Mouse (Mus musculus) liver, embryonic 16.5 days (tissue): ENCODE data around the gene Fam78a. TPM values are rescaled to one million over a fixed set of nuclear protein-coding genes. Genes with fewer than 3 reads are reported as not detected.

Source experiments
- ATAC-seq: fragments of 200-750 bp; cut with Nextera tagmentation; 2 replicates; pipeline ENCODE4 v1.8.0; 2017; ENCODE audit warnings: low read depth, mild to moderate bottlenecking, moderate number of reproducible peaks, moderate library complexity
- H3K27ac ChIP-seq: fragments of 300-500 bp; sonication (generic); 2 replicates; pipeline ENCODE4 v1.5.1; 2014; ENCODE audit warnings: mild to moderate bottlenecking, low read length
- H3K27me3 ChIP-seq: fragments of 300-500 bp; sonication (generic); 2 replicates; pipeline ENCODE4 v1.6.1; 2014; ENCODE audit warnings: low read depth, low read length, mixed read lengths; ENCODE audit not compliant: control insufficient read depth, insufficient read depth
- H3K36me3 ChIP-seq: fragments of 300-500 bp; sonication (generic); 2 replicates; pipeline ENCODE4 v1.6.1; 2014; ENCODE audit warnings: mild to moderate bottlenecking; ENCODE audit not compliant: control insufficient read depth, insufficient read depth
- H3K4me1 ChIP-seq: fragments of 300-500 bp; sonication (generic); 2 replicates; pipeline ENCODE4 v1.6.1; 2014; ENCODE audit warnings: low read depth, low read length, mixed read lengths; ENCODE audit not compliant: control insufficient read depth
- H3K4me2 ChIP-seq: fragments of 300-500 bp; sonication (generic); 2 replicates; pipeline ENCODE4 v1.6.1; 2014; ENCODE audit warnings: low read depth, low read length, mixed read lengths
- H3K4me3 ChIP-seq: fragments of 300-500 bp; sonication (generic); 2 replicates; pipeline ENCODE4 v1.5.1; 2014; ENCODE audit warnings: low read depth, mild to moderate bottlenecking, low read length
- H3K9ac ChIP-seq: fragments of 300-500 bp; sonication (generic); 2 replicates; pipeline ENCODE4 v1.6.1; 2014; ENCODE audit warnings: low read depth, low read length
- H3K9me3 ChIP-seq: fragments of 300-500 bp; sonication (generic); replicated peaks from 2 replicates; pipeline ENCODE4 v1.6.1; 2016; ENCODE audit warnings: low read length; ENCODE audit not compliant: control insufficient read depth
- WGBS: fragments of 180-500 bp; shearing (Covaris S2); extraction: QIAGEN DNeasy Blood & Tissue Kit; methylation state at CpG from one replicate; pipeline ENCODE4 v1.1.7; 2014; ENCODE audit not compliant: insufficient replicate concordance; 5-methylcytosine and 5-hydroxymethylcytosine counted together
- polyA plus RNA-seq: library from polyadenylated mRNA; unstranded; fragments of >200 nt; fragmentation: Nextera tagmentation; extraction: Ambion mirVana; gene quantifications from 2 replicates; pipeline ENCODE4 v1.2.1, GENCODE M21; 2015

Fam78a gene
- polyA plus RNA-seq = 6.5 and 7.0 TPM in 2 replicates

GRCm38 (mm10) chr2:32084111-32084871, at the start of gene Fam78a:
TSS of gene Fam78a (minus strand) at chr2:32084857.
- Histone ChIP-seq H3K4me3 (peak within 1 kb of the TSS; percentile 86), H3K4me2 (peak within 1 kb of the TSS; percentile 100), H3K9ac (peak within 1 kb of the TSS; percentile 91), H3K27ac (peak within 1 kb of the TSS; percentile 97), H3K4me1 (peaks cover 50% of the 10 kb centered on the region), H3K36me3 (no peaks in the 10 kb centered on the region), H3K9me3 (no peaks in the 10 kb centered on the region), H3K27me3 (peaks cover 26% of the 10 kb centered on the region)
- WGBS = 0% methylated on average over 68 of the region's 68 CpGs
- ATAC-seq = peak; percentile 62

- Histone ChIP-seq H3K27me3 (no peaks in the 10 kb centered on the region), H3K4me1 (peaks cover 56% of the 10 kb centered on the region), H3K9ac (no peak overlapping the region), H3K9me3 (no peaks in the 10 kb centered on the region), H3K27ac (no peak overlapping the region), H3K36me3 (no peaks in the 10 kb centered on the region), H3K4me3 (no peak overlapping the region), H3K4me2 (no peak overlapping the region)
- WGBS = 4% methylated on average over 2 of the region's 2 CpGs
- ATAC-seq = no peak
These were observed 49.4 kb upstream of the Fam78a start for GRCm38 (mm10) chr2:32134039-32134438.

GRCm38 (mm10) chr2:32132567-32132992, 47.9 kb upstream of the Fam78a start:
- Histone ChIP-seq H3K27me3 (no peaks in the 10 kb centered on the region), H3K9ac (peak overlapping the region; percentile 59), H3K4me2 (peak overlapping the region; percentile 46), H3K9me3 (no peaks in the 10 kb centered on the region), H3K36me3 (no peaks in the 10 kb centered on the region), H3K27ac (peak overlapping the region; percentile 96), H3K4me3 (peak overlapping the region; percentile 27; the same call in 1 of the 2 replicates), H3K4me1 (peaks cover 56% of the 10 kb centered on the region)
- 3% methylated on average over 12 of the region's 12 CpGs for WGBS
- peak; percentile 20 for ATAC-seq

- ATAC-seq = no peak
- H3K36me3 ChIP-seq = no peaks in the 10 kb centered on the region
- H3K4me3 ChIP-seq = peak overlapping the region; percentile 27; the same call in 1 of the 2 replicates
- H3K4me2 ChIP-seq = peak overlapping the region; percentile 46
- H3K9me3 ChIP-seq = no peaks in the 10 kb centered on the region
- peaks cover 57% of the 10 kb centered on the region for H3K4me1 ChIP-seq
- WGBS = 57% methylated on average over 6 of the region's 6 CpGs
- peak overlapping the region; percentile 59 for H3K9ac ChIP-seq
- H3K27me3 ChIP-seq = no peaks in the 10 kb centered on the region
- peak overlapping the region; percentile 96 for H3K27ac ChIP-seq
These were observed 47.4 kb upstream of the Fam78a start for GRCm38 (mm10) chr2:32131866-32132566.

GRCm38 (mm10) chr2:32131205-32131834, 46.7 kb upstream of the Fam78a start:
- Histone ChIP-seq H3K27ac (peak overlapping the region; percentile 96), H3K4me2 (peak overlapping the region; percentile 3), H3K4me3 (no peak overlapping the region), H3K27me3 (no peaks in the 10 kb centered on the region), H3K4me1 (peaks cover 63% of the 10 kb centered on the region), H3K36me3 (no peaks in the 10 kb centered on the region), H3K9me3 (no peaks in the 10 kb centered on the region), H3K9ac (peak overlapping the region; percentile 36)
- no peak for ATAC-seq
- 39% methylated on average over 9 of the region's 9 CpGs for WGBS

GRCm38 (mm10) chr2:32130435-32130834, 45.8 kb upstream of the Fam78a start:
- no peak overlapping the region for H3K4me3 ChIP-seq
- WGBS = 25% methylated on average over 6 of the region's 6 CpGs
- H3K4me1 ChIP-seq = peaks cover 69% of the 10 kb centered on the region
- H3K27me3 ChIP-seq = no peaks in the 10 kb centered on the region
- H3K9ac ChIP-seq = peak overlapping the region; percentile 36
- no peaks in the 10 kb centered on the region for H3K9me3 ChIP-seq
- H3K36me3 ChIP-seq = no peaks in the 10 kb centered on the region
- no peak for ATAC-seq
- peak overlapping the region; percentile 3 for H3K4me2 ChIP-seq
- H3K27ac ChIP-seq = peak overlapping the region; percentile 96

- Histone ChIP-seq H3K27ac (peak overlapping the region; percentile 96), H3K36me3 (no peaks in the 10 kb centered on the region), H3K9me3 (no peaks in the 10 kb centered on the region), H3K9ac (peak overlapping the region; percentile 30), H3K4me2 (no peak overlapping the region), H3K27me3 (no peaks in the 10 kb centered on the region), H3K4me3 (no peak overlapping the region), H3K4me1 (peaks cover 75% of the 10 kb centered on the region)
- ATAC-seq = no peak
- WGBS = 57% methylated on average over 11 of the region's 11 CpGs
These were observed 44.9 kb upstream of the Fam78a start for GRCm38 (mm10) chr2:32129383-32130074.

GRCm38 (mm10) chr2:32128536-32128841, 43.8 kb upstream of the Fam78a start:
- 38% methylated on average over 5 of the region's 5 CpGs for WGBS
- Histone ChIP-seq H3K36me3 (no peaks in the 10 kb centered on the region), H3K9ac (peak overlapping the region; percentile 53), H3K4me2 (peak overlapping the region; percentile 61), H3K9me3 (no peaks in the 10 kb centered on the region), H3K4me3 (peak overlapping the region; percentile 21; the same call in 1 of the 2 replicates), H3K27me3 (no peaks in the 10 kb centered on the region), H3K27ac (peak overlapping the region; percentile 96), H3K4me1 (peaks cover 76% of the 10 kb centered on the region)
- ATAC-seq = peak; percentile 58
